Mouse (Mus musculus): ENCODE data around the gene Klrb1c. TPM values are rescaled to one million over a fixed set of nuclear protein-coding genes. Genes with fewer than 3 reads are reported as not detected.
A peak's percentile ranks its signal among the peaks of the same experiment; 100 is the strongest.
"Not testable (repeated sequence)": the region's sequence is repeated elsewhere in the genome, so short reads cannot be mapped to it uniquely, and the experiment has no call there.

Klrb1c gene
- 1 to 10 TPM in 1 of 4 experiments, under 1 TPM in 3; 0.22 to 1.0 (median 0.56) TPM for total RNA-seq (2022)

DNA sequence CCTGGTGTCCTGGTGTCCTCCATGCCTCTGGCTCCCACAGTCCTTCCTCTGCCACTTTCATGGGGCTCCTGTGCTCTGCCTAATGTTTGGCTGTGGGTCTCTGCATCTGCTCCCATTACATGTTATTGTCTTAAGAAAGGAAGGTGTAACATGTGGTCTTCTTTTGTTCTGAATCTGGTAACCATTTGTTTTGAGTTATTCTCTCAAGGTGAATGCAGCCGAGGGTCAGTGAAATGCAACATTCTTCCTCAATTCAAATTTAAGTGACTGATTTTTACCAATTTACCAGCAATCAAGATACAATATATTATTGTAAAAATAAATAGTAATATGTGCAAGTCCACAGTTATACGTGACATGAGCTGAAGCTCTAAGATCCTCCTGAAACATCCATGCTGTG lies at the start of gene Klrb1c:
Gene Klrb1c (minus strand): TSS at position 101 of the 400 bp plus-strand sequence.
- DNase-seq: no peak

GRCm38 (mm10) chr6:128837454-128838341 lies 48.7 kb upstream of the Klrb1c start:
- DNase-seq: no peak

GRCm38 (mm10) chr6:128836955-128837334 lies 47.9 kb upstream of the Klrb1c start:
- DNase-seq: no peak

DNA sequence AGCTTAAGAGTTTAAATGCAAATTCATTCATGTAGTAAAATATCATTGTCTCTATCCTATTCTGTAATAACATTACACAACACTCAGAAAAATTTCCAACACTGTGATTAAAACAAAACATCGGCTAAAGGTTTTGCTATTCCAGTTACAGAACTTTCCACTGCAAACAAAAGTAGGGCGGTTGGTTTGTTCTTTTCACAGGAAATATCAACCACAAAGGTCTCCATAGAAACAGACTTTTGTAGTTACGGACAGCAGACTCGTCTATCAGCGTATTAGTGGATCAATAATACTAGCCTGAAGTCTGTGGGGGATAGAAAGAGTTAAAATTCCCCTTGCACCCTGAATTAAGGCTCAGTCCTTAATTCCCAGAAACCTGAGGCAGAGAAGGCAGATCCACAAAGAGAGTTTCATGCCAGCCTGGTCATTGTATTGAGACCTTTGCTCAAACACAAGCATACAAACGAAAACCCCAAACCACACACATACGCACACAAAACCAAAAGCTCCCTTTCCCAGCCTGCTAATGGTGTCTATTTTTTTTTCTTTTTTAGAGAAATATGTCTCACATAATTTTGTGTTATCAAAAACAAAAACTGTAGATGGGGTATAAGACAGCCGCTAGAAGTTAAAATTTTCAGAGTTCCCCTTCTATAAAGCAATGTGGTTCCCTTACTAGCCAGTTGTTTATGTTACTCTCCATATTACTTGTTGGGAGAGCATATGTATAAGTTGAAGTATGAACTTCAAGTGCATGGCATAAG lies 47.4 kb upstream of the Klrb1c start:
- DNase-seq: no peak

GRCm38 (mm10) chr6:128835571-128835970 lies 46.6 kb upstream of the Klrb1c start:
- DNase-seq: no peak

GRCm38 (mm10) chr6:128833046-128833445 lies 44.0 kb upstream of the Klrb1c start:
- no peak for DNase-seq

- DNase-seq: no peak
Observed at GRCm38 (mm10) chr6:128829837-128830236, 40.8 kb upstream of the Klrb1c start.

DNA sequence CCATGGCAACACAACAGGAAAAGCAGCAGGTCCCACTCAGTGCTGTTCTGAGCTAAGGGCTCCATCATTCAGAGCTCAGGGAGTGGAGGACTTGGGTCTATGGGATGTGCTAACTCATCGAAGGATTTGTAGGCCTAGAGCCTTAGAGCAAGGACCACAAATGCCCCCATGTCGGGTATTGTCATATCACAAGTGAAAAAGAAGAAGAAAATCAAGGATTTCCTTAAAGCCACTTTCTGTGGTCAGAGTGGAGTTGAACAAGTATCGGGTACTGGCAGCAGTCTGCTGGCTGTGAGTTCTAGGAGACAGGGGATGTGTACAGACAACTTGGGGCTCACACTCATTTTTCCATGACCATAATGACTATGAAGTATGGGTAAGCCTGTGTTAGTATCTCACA lies 37.8 kb upstream of the Klrb1c start:
- DNase-seq: no peak

- no peak for DNase-seq
Observed at GRCm38 (mm10) chr6:128826132-128826531, 37.1 kb upstream of the Klrb1c start, which contains the start of the genes Gm44511 and Klrb1b. Gm44511 (minus strand) TSS chr6:128826315. Klrb1b (minus strand) TSS chr6:128826331.

GRCm38 (mm10) chr6:128818083-128818802 lies 29.2 kb upstream of the Klrb1c start:
- no peak for DNase-seq

GRCm38 (mm10) chr6:128808532-128808931 lies 19.5 kb upstream of the Klrb1c start:
- DNase-seq: no peak

DNA sequence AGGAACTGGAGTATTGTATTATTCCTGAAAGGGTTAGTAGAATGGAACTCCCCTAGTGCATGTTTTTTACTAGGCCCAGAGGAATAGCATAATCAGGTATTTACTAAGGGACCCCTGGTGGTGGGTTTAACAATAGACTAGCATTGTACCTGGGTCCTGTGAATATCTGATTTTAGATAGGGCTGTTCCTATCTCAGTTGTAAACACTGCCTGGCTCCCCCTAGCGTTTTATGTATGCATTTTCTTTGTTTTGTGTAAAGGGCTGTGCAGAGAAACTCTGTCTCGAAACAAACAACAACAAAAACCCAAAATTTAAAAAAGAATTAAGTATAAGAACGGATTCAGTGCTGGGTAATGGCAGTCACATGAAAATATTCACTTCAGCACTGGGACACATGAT lies 18.0 kb upstream of the Klrb1c start:
- DNase-seq: no peak

- DNase-seq: peak; percentile 25
Observed at GRCm38 (mm10) chr6:128804823-128805640, 16.0 kb upstream of the Klrb1c start.

GRCm38 (mm10) chr6:128802999-128803857 lies 14.2 kb upstream of the Klrb1c start:
- DNase-seq: peak; percentile 94

- peak; percentile 20 for DNase-seq
Observed at GRCm38 (mm10) chr6:128802557-128802956, 13.5 kb upstream of the Klrb1c start.

DNA sequence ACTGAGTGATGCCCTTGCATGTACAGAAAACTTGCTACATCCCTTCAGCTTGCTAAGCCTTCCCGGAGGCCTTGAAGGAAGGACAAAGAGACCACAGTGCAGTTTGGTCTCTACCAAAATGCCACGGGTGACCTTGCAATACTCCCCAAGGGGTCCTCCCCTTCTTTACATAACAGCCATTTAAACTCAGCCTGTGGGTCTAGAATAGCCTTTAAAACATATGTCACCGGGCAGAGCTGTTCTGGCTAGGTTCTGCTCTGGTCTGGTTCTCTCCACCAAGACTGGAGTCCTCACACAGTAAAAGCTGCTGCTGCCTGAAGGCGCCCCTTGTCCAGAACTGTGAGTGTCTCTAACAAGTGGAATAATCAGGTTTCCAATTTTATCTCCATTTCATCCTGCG lies 11.7 kb upstream of the Klrb1c start:
- not testable (repeated sequence) for DNase-seq

GRCm38 (mm10) chr6:128799896-128800270 lies 10.9 kb upstream of the Klrb1c start:
- DNase-seq: no peak

DNA sequence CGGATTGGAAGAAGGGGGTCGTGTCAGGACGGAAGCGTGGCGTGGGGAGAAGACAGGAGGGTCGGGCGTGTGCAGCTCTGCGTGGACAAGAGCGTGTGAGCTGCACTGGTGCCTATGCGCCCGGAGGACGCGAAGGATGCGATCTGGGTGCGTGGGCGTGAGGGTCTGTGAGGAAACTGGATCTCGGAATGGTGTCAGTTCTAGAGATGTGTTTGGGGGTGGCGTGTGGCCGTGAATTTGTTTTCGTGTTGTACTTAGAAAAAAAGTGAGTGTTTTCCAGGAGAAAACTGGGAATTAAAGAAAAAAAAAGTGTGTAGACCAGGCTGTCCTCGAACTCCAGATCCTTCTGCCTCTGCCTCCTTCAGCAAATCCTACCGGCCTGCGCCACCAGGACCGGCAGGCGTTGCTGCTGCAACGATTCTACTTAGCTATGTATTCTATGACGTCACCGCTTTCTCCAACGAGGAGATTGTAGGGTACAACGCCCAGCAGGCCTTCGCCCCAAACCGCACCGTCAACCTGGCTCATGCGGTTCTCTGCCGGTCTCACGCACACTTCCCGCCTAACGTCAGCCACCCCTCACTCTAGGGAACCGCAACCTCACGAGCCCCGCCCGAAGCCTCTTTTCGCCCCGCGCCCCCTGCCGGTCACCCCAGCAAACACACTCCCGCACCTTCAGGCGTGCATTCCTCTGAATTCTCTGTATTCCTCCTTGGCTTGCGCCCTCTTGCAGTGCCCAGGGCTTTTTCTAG lies 10.3 kb upstream of the Klrb1c start:
- peak; percentile 80 for DNase-seq

GRCm38 (mm10) chr6:128798772-128799143 lies 9.7 kb upstream of the Klrb1c start:
- DNase-seq: peak; percentile 70
